Mouse (Mus musculus) kidney, postnatal 0 days (tissue): ENCODE results near the gene Vmn1r223. TPM values are rescaled to one million over a fixed set of nuclear protein-coding genes. Genes with fewer than 3 reads are reported as not detected.
"Not testable (repeated sequence)": the region's sequence is repeated elsewhere in the genome, so short reads cannot be mapped to it uniquely, and the experiment has no call there.

Source experiments
- ATAC-seq: fragments of 200-750 bp; cut with Nextera tagmentation; replicated peaks from 2 replicates; pipeline ENCODE4 v1.8.0; 2017; ENCODE audit warnings: low read depth, moderate number of reproducible peaks, moderate TSS enrichment, moderate library complexity; ENCODE audit not compliant: low FRiP score
- DNase-seq: peaks from one replicate; pipeline ENCODE4 v3.0.0-alpha.2; 2016; ENCODE audit warnings: low spot score
- H3K27ac ChIP-seq: fragments of 300-500 bp; sonication (generic); 2 replicates; pipeline ENCODE4 v1.5.1; 2014; ENCODE audit warnings: mild to moderate bottlenecking
- H3K27me3 ChIP-seq: fragments of 300-500 bp; sonication (generic); 2 replicates; pipeline ENCODE4 v1.6.1; 2014; ENCODE audit warnings: low read length, mixed read lengths; ENCODE audit not compliant: insufficient read depth
- H3K36me3 ChIP-seq: fragments of 300-500 bp; sonication (generic); 2 replicates; pipeline ENCODE4 v1.6.1; 2014; ENCODE audit warnings: low read length, mixed read lengths; ENCODE audit not compliant: insufficient read depth
- H3K4me1 ChIP-seq: fragments of 300-500 bp; sonication (generic); replicated peaks from 2 replicates; pipeline ENCODE4 v1.6.1; 2014; ENCODE audit warnings: antibody characterized with exemption, low read length, mixed read lengths; ENCODE audit not compliant: insufficient read depth
- H3K4me2 ChIP-seq: fragments of 300-500 bp; sonication (generic); 2 replicates; pipeline ENCODE4 v1.6.1; 2014; ENCODE audit warnings: mild to moderate bottlenecking, low read length, moderate library complexity, mixed read lengths
- H3K4me3 ChIP-seq: fragments of 300-500 bp; sonication (generic); replicated peaks from 2 replicates; pipeline ENCODE4 v1.5.1; 2014; ENCODE audit warnings: low read depth, low read length
- H3K9ac ChIP-seq: fragments of 300-500 bp; sonication (generic); 2 replicates; pipeline ENCODE4 v1.6.1; 2014; ENCODE audit warnings: low read depth, low read length
- H3K9me3 ChIP-seq: fragments of 300-500 bp; sonication (generic); replicated peaks from 2 replicates; pipeline ENCODE4 v1.6.1; 2016; ENCODE audit warnings: low read length, inconsistent platforms, mixed read lengths
- CTCF ChIP-seq: IDR thresholded peaks from 2 replicates; pipeline ENCODE4 v1.5.1; 2016; ENCODE audit warnings: antibody characterized with exemption, low read depth, mild to moderate bottlenecking, moderate library complexity
- WGBS: fragments of 180-500 bp; shearing (Covaris S2); extraction: QIAGEN DNeasy Blood & Tissue Kit; methylation state at CpG from one replicate; pipeline ENCODE4 v1.1.7; 2014; 5-methylcytosine and 5-hydroxymethylcytosine counted together
- polyA plus RNA-seq: library from polyadenylated mRNA; unstranded; fragments of >200 nt; fragmentation: Nextera tagmentation; extraction: Ambion mirVana; gene quantifications from 2 replicates; pipeline ENCODE4 v1.2.1, GENCODE M21; 2015

Vmn1r223 gene
- not detected in 2 replicates for polyA plus RNA-seq

DNA sequence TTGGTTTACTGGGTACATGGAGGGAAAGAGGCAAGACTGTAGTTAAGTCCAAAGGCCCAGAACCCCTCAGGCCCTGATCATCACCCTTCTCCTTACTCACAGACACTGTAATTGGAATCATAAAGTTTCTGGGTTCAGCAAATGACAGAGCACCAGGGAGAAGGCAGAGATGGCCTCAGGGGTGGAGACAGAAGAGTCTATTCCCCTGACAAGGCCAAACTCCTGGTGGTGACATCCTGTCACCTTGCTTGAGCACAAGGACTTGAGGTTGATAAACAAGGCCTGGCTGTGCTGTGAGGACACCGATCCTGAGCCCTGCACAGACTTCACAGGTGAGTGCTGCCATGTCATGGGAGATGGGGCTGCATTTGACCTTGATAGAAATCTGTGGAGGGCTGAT is at the start of gene Vmn1r223:
TSS of gene Vmn1r223 (plus strand) at position 301 of the 400 bp plus-strand sequence.
- H3K27me3 ChIP-seq, ATAC-seq, H3K27ac ChIP-seq, H3K9ac ChIP-seq, H3K9me3 ChIP-seq, H3K4me2 ChIP-seq, DNase-seq, H3K4me1 ChIP-seq, H3K4me3 ChIP-seq, H3K36me3 ChIP-seq: not testable (repeated sequence)
- WGBS: 78% methylated on average over 1 of the region's 1 CpGs

GRCm38 (mm10) chr13:23203885-23204284 is 43.0 kb upstream of the Vmn1r223 start:
- not testable (repeated sequence) for H3K4me3 ChIP-seq
- 73% methylated on average over 1 of the region's 1 CpGs for WGBS

DNA sequence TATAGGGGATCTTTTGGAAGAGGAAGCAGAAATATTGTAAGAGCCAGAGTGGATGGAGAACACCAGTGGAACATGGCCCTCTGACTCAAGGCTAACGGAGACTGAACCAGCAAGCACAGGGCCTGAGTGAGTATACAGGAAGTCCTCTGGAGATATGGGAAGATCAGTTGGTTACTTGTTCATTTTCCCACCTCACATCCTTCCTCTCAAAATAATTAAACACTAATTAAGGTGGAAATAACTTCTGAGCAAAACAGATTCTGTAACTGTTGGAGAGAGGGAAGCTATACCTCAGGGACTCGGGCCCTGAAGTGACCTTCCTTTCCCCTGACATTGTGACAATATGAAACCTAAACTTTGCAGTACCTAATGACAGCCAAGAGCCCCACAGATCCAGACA is 33.1 kb upstream of the Vmn1r223 start, which contains the start of gene Vmn1r221:
TSS of gene Vmn1r221 (plus strand) at position 301 of the 400 bp plus-strand sequence.
- not testable (repeated sequence) for H3K27me3 ChIP-seq

More at GRCm38 (mm10) chr13:23203885-23204284, 43.0 kb upstream of the Vmn1r223 start:
- H3K36me3 ChIP-seq, H3K4me1 ChIP-seq, H3K9me3 ChIP-seq, H3K9ac ChIP-seq, ATAC-seq, H3K27ac ChIP-seq, DNase-seq, H3K4me2 ChIP-seq, H3K27me3 ChIP-seq: not testable (repeated sequence)

GRCm38 (mm10) chr13:23235847-23236246 is 11.1 kb upstream of the Vmn1r223 start, which contains the start of gene Vmn1r222:
Vmn1r222 (minus strand) TSS chr13:23235947.
- H3K27ac ChIP-seq, H3K9me3 ChIP-seq, DNase-seq, H3K36me3 ChIP-seq, H3K27me3 ChIP-seq, H3K4me3 ChIP-seq, ATAC-seq, H3K4me2 ChIP-seq, H3K4me1 ChIP-seq, H3K9ac ChIP-seq: not testable (repeated sequence)

More for the DNA sequence above, 33.1 kb upstream of the Vmn1r223 start, which contains the start of gene Vmn1r221:
- not testable (repeated sequence) for DNase-seq, H3K36me3 ChIP-seq, H3K9ac ChIP-seq, H3K4me1 ChIP-seq, H3K9me3 ChIP-seq, H3K4me3 ChIP-seq, ATAC-seq, H3K4me2 ChIP-seq, H3K27ac ChIP-seq
- WGBS: 85% methylated on average over 2 of the region's 2 CpGs

DNA sequence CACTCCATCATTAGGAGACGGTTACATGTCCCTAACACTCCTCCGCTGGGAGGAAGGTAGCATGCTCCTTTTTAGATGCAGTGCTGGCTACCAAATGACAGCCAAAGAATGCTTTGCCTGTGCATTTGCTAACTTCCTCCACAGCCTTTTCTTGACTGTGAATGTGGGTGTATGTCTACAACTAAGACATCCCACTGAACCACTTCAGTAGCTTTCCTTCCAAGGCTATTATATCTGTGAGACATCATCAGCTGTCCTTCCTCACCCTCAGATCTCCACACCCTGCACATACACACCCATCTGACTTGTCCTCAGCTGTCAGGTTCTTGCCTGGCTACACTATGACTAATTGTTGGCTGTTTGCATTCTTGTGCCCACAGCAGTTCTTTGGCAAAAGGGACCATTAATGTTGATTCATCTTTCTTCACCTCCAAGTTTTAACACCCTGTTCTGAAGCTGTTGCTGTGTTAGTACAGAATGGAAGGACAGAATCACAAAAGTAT is 11.7 kb downstream of the Vmn1r223 start:
- no peaks in the 10 kb centered on the region for H3K4me1 ChIP-seq
- ATAC-seq: no peak
- H3K36me3 ChIP-seq: no peaks in the 10 kb centered on the region
- H3K4me2 ChIP-seq: no peak overlapping the region
- no peak for TF ChIP-seq CTCF
- WGBS: 93% methylated on average over 2 of the region's 2 CpGs
- H3K27me3 ChIP-seq: no peaks in the 10 kb centered on the region
- no peak for DNase-seq
- H3K9ac ChIP-seq: no peak overlapping the region
- H3K4me3 ChIP-seq: no peak overlapping the region
- H3K9me3 ChIP-seq: no peaks in the 10 kb centered on the region
- no peak overlapping the region for H3K27ac ChIP-seq

GRCm38 (mm10) chr13:23268606-23269005 is 21.7 kb downstream of the Vmn1r223 start:
- 79% methylated on average over 3 of the region's 3 CpGs for WGBS
- not testable (repeated sequence) for ATAC-seq, H3K27me3 ChIP-seq, H3K9me3 ChIP-seq, H3K4me2 ChIP-seq, H3K4me3 ChIP-seq, H3K36me3 ChIP-seq, DNase-seq, H3K9ac ChIP-seq, H3K27ac ChIP-seq, H3K4me1 ChIP-seq

- H3K27ac ChIP-seq, H3K9ac ChIP-seq, H3K4me3 ChIP-seq, H3K36me3 ChIP-seq, H3K9me3 ChIP-seq, H3K4me2 ChIP-seq, H3K27me3 ChIP-seq, H3K4me1 ChIP-seq, ATAC-seq: not testable (repeated sequence)
- DNase-seq: peak; percentile 42
- 42% methylated on average over 4 of the region's 4 CpGs for WGBS
Measured at GRCm38 (mm10) chr13:23269127-23269526, 22.2 kb downstream of the Vmn1r223 start.
